Mouse (Mus musculus): ENCODE data around the gene Dap. TPM values are rescaled to one million over a fixed set of nuclear protein-coding genes. Genes with fewer than 3 reads are reported as not detected.
A peak's percentile ranks its signal among the peaks of the same experiment; 100 is the strongest.

The Dap gene
- polyA plus RNA-seq (2012; rRNA removed): 21.9 and 25.9 TPM in 2 replicates

GRCm38 (mm10) chr15:31224135-31224761 lies at the start of gene Dap:
Gene Dap (plus strand): TSS chr15:31224314.
- under 1% methylated on average over 67 of the region's 67 CpGs for WGBS
- peak within 1 kb of the TSS; percentile 60 for H3K4me3 ChIP-seq (replicated peaks; ENCODE audit: insufficient read depth, low read depth, low read length)
- TF ChIP-seq CTCF (IDR thresholded peaks at IDR 0.05; ENCODE audit: borderline replicate concordance, insufficient read depth, low read depth, low read length): no peak
- peak; percentile 32; the same call in 1 of the 2 replicates for TF ChIP-seq POLR2A (IDR thresholded peaks at IDR 0.05; ENCODE audit: borderline replicate concordance, insufficient read depth, low read length)
- 0 out of 2 replicates have a peak within 1 kb of the TSS, but pooled peaks have one; percentile 3 for H3K27ac ChIP-seq (ENCODE audit: insufficient read depth, low read length)
- H3K4me1 ChIP-seq (ENCODE audit: control insufficient read depth, insufficient read depth, low read length): no peaks in the 10 kb centered on the region
- no peaks in the 10 kb centered on the region for H3K27me3 ChIP-seq (ENCODE audit: control insufficient read depth, insufficient read depth, low read length)
- peak; percentile 96 for DNase-seq

- Histone ChIP-seq H3K4me3 (replicated peaks; ENCODE audit: insufficient read depth, low read depth, low read length) (no peak overlapping the region), H3K4me1 (ENCODE audit: control insufficient read depth, insufficient read depth, low read length) (no peaks in the 10 kb centered on the region), H3K27me3 (ENCODE audit: control insufficient read depth, insufficient read depth, low read length) (no peaks in the 10 kb centered on the region), H3K27ac (ENCODE audit: insufficient read depth, low read length) (no peak overlapping the region)
- TF ChIP-seq POLR2A (IDR thresholded peaks at IDR 0.05; ENCODE audit: borderline replicate concordance, insufficient read depth, low read length) (no peak), CTCF (IDR thresholded peaks at IDR 0.05; ENCODE audit: borderline replicate concordance, insufficient read depth, low read depth, low read length) (no peak)
- no peak for DNase-seq
- WGBS: 49% methylated on average over 8 of the region's 8 CpGs
Measured at GRCm38 (mm10) chr15:31176566-31176965, 47.5 kb upstream of the Dap start.

GRCm38 (mm10) chr15:31184651-31185443 lies 39.3 kb upstream of the Dap start:
- no peak for DNase-seq
- no peak for TF ChIP-seq POLR2A (IDR thresholded peaks at IDR 0.05; ENCODE audit: borderline replicate concordance, insufficient read depth, low read length)
- TF ChIP-seq CTCF (IDR thresholded peaks at IDR 0.05; ENCODE audit: borderline replicate concordance, insufficient read depth, low read depth, low read length): no peak
- no peaks in the 10 kb centered on the region for H3K4me1 ChIP-seq (ENCODE audit: control insufficient read depth, insufficient read depth, low read length)
- H3K27ac ChIP-seq (ENCODE audit: insufficient read depth, low read length): no peak overlapping the region
- H3K4me3 ChIP-seq (replicated peaks; ENCODE audit: insufficient read depth, low read depth, low read length): no peak overlapping the region
- 70% methylated on average over 12 of the region's 12 CpGs for WGBS
- H3K27me3 ChIP-seq (ENCODE audit: control insufficient read depth, insufficient read depth, low read length): no peaks in the 10 kb centered on the region

- Histone ChIP-seq H3K4me1 (ENCODE audit: control insufficient read depth, insufficient read depth, low read length) (no peaks in the 10 kb centered on the region), H3K27me3 (ENCODE audit: control insufficient read depth, insufficient read depth, low read length) (no peaks in the 10 kb centered on the region), H3K27ac (ENCODE audit: insufficient read depth, low read length) (no peak overlapping the region), H3K4me3 (replicated peaks; ENCODE audit: insufficient read depth, low read depth, low read length) (no peak overlapping the region)
- no peak for DNase-seq
- TF ChIP-seq POLR2A (IDR thresholded peaks at IDR 0.05; ENCODE audit: borderline replicate concordance, insufficient read depth, low read length): no peak
- 97% methylated on average over 5 of the region's 5 CpGs for WGBS
Measured at GRCm38 (mm10) chr15:31185506-31185905, 38.6 kb upstream of the Dap start.

GRCm38 (mm10) chr15:31186371-31186901 lies 37.7 kb upstream of the Dap start:
- WGBS: 61% methylated on average over 6 of the region's 6 CpGs
- no peaks in the 10 kb centered on the region for H3K27me3 ChIP-seq (ENCODE audit: control insufficient read depth, insufficient read depth, low read length)
- DNase-seq: no peak
- no peak overlapping the region for H3K4me3 ChIP-seq (replicated peaks; ENCODE audit: insufficient read depth, low read depth, low read length)
- H3K27ac ChIP-seq (ENCODE audit: insufficient read depth, low read length): no peak overlapping the region
- no peaks in the 10 kb centered on the region for H3K4me1 ChIP-seq (ENCODE audit: control insufficient read depth, insufficient read depth, low read length)
- no peak for TF ChIP-seq CTCF (IDR thresholded peaks at IDR 0.05; ENCODE audit: borderline replicate concordance, insufficient read depth, low read depth, low read length)
- TF ChIP-seq POLR2A (IDR thresholded peaks at IDR 0.05; ENCODE audit: borderline replicate concordance, insufficient read depth, low read length): no peak

- Histone ChIP-seq H3K4me3 (replicated peaks; ENCODE audit: insufficient read depth, low read depth, low read length) (no peak overlapping the region), H3K27me3 (ENCODE audit: control insufficient read depth, insufficient read depth, low read length) (no peaks in the 10 kb centered on the region), H3K27ac (ENCODE audit: insufficient read depth, low read length) (no peak overlapping the region), H3K4me1 (ENCODE audit: control insufficient read depth, insufficient read depth, low read length) (no peaks in the 10 kb centered on the region; the same call in 1 of the 2 replicates)
- no peak for DNase-seq
- TF ChIP-seq CTCF (IDR thresholded peaks at IDR 0.05; ENCODE audit: borderline replicate concordance, insufficient read depth, low read depth, low read length) (no peak), POLR2A (IDR thresholded peaks at IDR 0.05; ENCODE audit: borderline replicate concordance, insufficient read depth, low read length) (no peak)
- 100% methylated on average over 1 of the region's 1 CpGs for WGBS
Measured at GRCm38 (mm10) chr15:31192563-31192962, 31.6 kb upstream of the Dap start.

GRCm38 (mm10) chr15:31195776-31196175 lies 28.3 kb upstream of the Dap start:
- peak in 1 of 2 experiments; percentile 11 for DNase-seq
- 36% methylated on average over 6 of the region's 6 CpGs for WGBS
- Histone ChIP-seq H3K27ac (ENCODE audit: insufficient read depth, low read length) (no peak overlapping the region), H3K4me3 (replicated peaks; ENCODE audit: insufficient read depth, low read depth, low read length) (no peak overlapping the region), H3K4me1 (ENCODE audit: control insufficient read depth, insufficient read depth, low read length) (no peaks in the 10 kb centered on the region; the same call in 1 of the 2 replicates), H3K27me3 (ENCODE audit: control insufficient read depth, insufficient read depth, low read length) (no peaks in the 10 kb centered on the region)
- no peak for TF ChIP-seq POLR2A (IDR thresholded peaks at IDR 0.05; ENCODE audit: borderline replicate concordance, insufficient read depth, low read length)
- TF ChIP-seq CTCF (IDR thresholded peaks at IDR 0.05; ENCODE audit: borderline replicate concordance, insufficient read depth, low read depth, low read length): no peak

Measured in cerebellum, adult 2 months (tissue).